ENCODE assay signal across 9 mouse cellular contexts in the genomic region with DNA sequence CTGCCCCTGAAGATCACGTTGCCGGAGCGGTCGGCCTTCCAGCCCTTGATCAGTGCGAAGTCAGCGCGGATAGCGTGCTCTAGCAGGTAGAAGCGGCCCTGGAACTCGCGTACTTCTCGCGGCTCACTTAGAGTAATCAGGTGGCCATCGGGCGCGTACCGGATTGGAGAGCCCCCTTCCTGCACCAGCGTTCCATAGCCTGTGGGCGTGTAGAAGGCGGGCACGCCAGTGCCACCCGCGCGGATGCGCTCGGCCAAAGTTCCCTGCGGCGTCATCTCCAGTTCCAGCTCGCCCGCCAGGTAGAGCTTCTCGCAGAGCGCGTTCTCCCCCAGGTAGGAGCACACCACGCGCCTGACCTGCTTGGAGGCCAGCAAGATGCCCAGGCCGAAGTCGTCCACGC. TPM values are rescaled to one million over a fixed set of nuclear protein-coding genes. Genes with fewer than 3 reads are reported as not detected.
DNase-seq lines count a peak whose midpoint lies in the region; ATAC-seq and TF ChIP-seq lines count a peak whose summit lies in the region.
"Not testable (repeated sequence)": the region's sequence is repeated elsewhere in the genome, so short reads cannot be mapped to it uniquely, and the experiment has no call there.
"Had no signal": no experiment of that assay in that cellular context is flagged by ENCODE, and none has a peak within 500 bp of the region (broad histone marks: within the 10 kb centered on the region; RNA-seq: fewer than 3 reads in every experiment).

No protein-coding gene starts in this region.

- H3K4me3 ChIP-seq in embryonic facial prominence, embryonic 13.5 days: peak overlapping the region; percentile 34
- peak overlapping the region; percentile 46 for H3K4me3 ChIP-seq in gastrocnemius, adult 2 months
- peak overlapping the region; percentile 20 for H3K4me3 ChIP-seq in hindbrain, embryonic 12.5 days
- H3K4me3 ChIP-seq in kidney, embryonic 16.5 days (ENCODE audit: low read length): peak overlapping the region; percentile 32
- H3K4me3 ChIP-seq in liver, embryonic 11.5 days (ENCODE audit: low read depth, low read length): peak overlapping the region; percentile 15; the same call in 1 of the 2 replicates
- H3K4me3 ChIP-seq in midbrain, embryonic 11.5 days (ENCODE audit: low read depth, low read length): not testable (repeated sequence)

- H3K27ac ChIP-seq in embryonic facial prominence, embryonic 13.5 days; gastrocnemius, adult 2 months; hindbrain, embryonic 12.5 days; kidney, embryonic 16.5 days (ENCODE audit: low read length); liver, embryonic 11.5 days (ENCODE audit: low read depth, low read length); midbrain, embryonic 11.5 days (ENCODE audit: low read depth, low read length): not testable (repeated sequence)

- peaks cover 30% of the 10 kb centered on the region for H3K27me3 ChIP-seq in embryonic facial prominence, embryonic 13.5 days
- H3K27me3 ChIP-seq in hindbrain, embryonic 12.5 days: peaks cover 27% of the 10 kb centered on the region
- not testable (repeated sequence) for H3K27me3 ChIP-seq in kidney, embryonic 16.5 days (ENCODE audit: insufficient read depth, low read length); midbrain, embryonic 11.5 days (ENCODE audit: control insufficient read depth, insufficient read depth, low read length)
- peaks cover 11% of the 10 kb centered on the region for H3K27me3 ChIP-seq in liver, embryonic 11.5 days (replicated peaks; ENCODE audit: control insufficient read depth, insufficient read depth, low read length)

- H3K9ac ChIP-seq in embryonic facial prominence, embryonic 13.5 days; hindbrain, embryonic 12.5 days; kidney, embryonic 16.5 days (replicated peaks; ENCODE audit: low read length); liver, embryonic 11.5 days (ENCODE audit: low read depth, low read length); midbrain, embryonic 11.5 days (ENCODE audit: low read length): not testable (repeated sequence)

- not testable (repeated sequence) for H3K36me3 ChIP-seq in embryonic facial prominence, embryonic 13.5 days; hindbrain, embryonic 12.5 days; kidney, embryonic 16.5 days (ENCODE audit: insufficient read depth, low read length); liver, embryonic 11.5 days (ENCODE audit: control insufficient read depth, insufficient read depth, low read length); midbrain, embryonic 11.5 days (ENCODE audit: control insufficient read depth, insufficient read depth, low read length)

- not testable (repeated sequence) for H3K9me3 ChIP-seq in embryonic facial prominence, embryonic 13.5 days; hindbrain, embryonic 12.5 days (replicated peaks); kidney, embryonic 16.5 days (ENCODE audit: low read length); liver, embryonic 11.5 days (ENCODE audit: control insufficient read depth, low read length); midbrain, embryonic 11.5 days (ENCODE audit: control insufficient read depth, low read length)

- WGBS in embryonic facial prominence, embryonic 13.5 days: 18% methylated on average over 33 of the region's 38 CpGs
- WGBS in hindbrain, embryonic 12.5 days: 27% methylated on average over 17 of the region's 38 CpGs
- WGBS in kidney, embryonic 16.5 days: 13% methylated on average over 25 of the region's 38 CpGs
- WGBS in liver, embryonic 11.5 days: 20% methylated on average over 30 of the region's 38 CpGs
- 16% methylated on average over 27 of the region's 38 CpGs for WGBS in midbrain, embryonic 11.5 days

- H3K4me1 ChIP-seq in embryonic facial prominence, embryonic 13.5 days; hindbrain, embryonic 12.5 days; kidney, embryonic 16.5 days (ENCODE audit: insufficient read depth, low read length); liver, embryonic 11.5 days (replicated peaks; ENCODE audit: control insufficient read depth, insufficient read depth, low read length); midbrain, embryonic 11.5 days (ENCODE audit: control insufficient read depth, insufficient read depth, low read length): not testable (repeated sequence)

- H3K4me2 ChIP-seq in embryonic facial prominence, embryonic 13.5 days: peak overlapping the region; percentile 60
- peak overlapping the region; percentile 45 for H3K4me2 ChIP-seq in hindbrain, embryonic 12.5 days (replicated peaks)
- H3K4me2 ChIP-seq in kidney, embryonic 16.5 days (replicated peaks; ENCODE audit: low read depth, low read length): peak overlapping the region; percentile 54
- H3K4me2 ChIP-seq in liver, embryonic 11.5 days: peak overlapping the region; percentile 51
- H3K4me2 ChIP-seq in midbrain, embryonic 11.5 days: not testable (repeated sequence)

- DNase-seq in gastrocnemius, adult 2 months; liver, embryonic 11.5 days (ENCODE audit: low spot score); midbrain, embryonic 11.5 days (ENCODE audit: low spot score, missing footprints): not testable (repeated sequence)
- peak; percentile 19 for DNase-seq in retina, postnatal 1 day

- intact Hi-C loops in gastrocnemius, adult 2 months (cut with DNase I): not testable (repeated sequence)

- not testable (repeated sequence) for TF ChIP-seq CTCF in gastrocnemius, adult 2 months (IDR thresholded peaks at IDR 0.05)

- ATAC-seq in embryonic facial prominence, embryonic 13.5 days (ENCODE audit: insufficient number of reproducible peaks, insufficient read depth, low FRiP score, low TSS enrichment, low read depth): peak; percentile 29; the same call in 1 of the 2 replicates
- peak; percentile 33; the same call in 1 of the 2 replicates for ATAC-seq in hindbrain, embryonic 12.5 days (ENCODE audit: low FRiP score)
- peak; percentile 62; the same call in 1 of the 2 replicates for ATAC-seq in kidney, embryonic 16.5 days (ENCODE audit: low FRiP score, low TSS enrichment)
- ATAC-seq in liver, embryonic 11.5 days (replicated peaks; ENCODE audit: low FRiP score): 0 out of 2 replicates have a peak, but pooled peaks have one; percentile 24
- ATAC-seq in midbrain, embryonic 11.5 days (ENCODE audit: low FRiP score): peak; percentile 27; the same call in 1 of the 2 replicates

RNA-seq across cellular contexts. Expression of a gene that starts 0.5 kb away (rescaled TPM):
- not detected in 2 replicates for polyA plus RNA-seq in embryonic facial prominence, embryonic 13.5 days (2015; fragmentation: Nextera tagmentation; extraction: Ambion mirVana)
- total RNA-seq in gastrocnemius, adult 2 months (2021): under 1 TPM in 1 of 2 experiments, not detected in 1; 0.33 TPM
- not detected in 2 replicates for polyA plus RNA-seq in hindbrain, embryonic 12.5 days (2016; fragmentation: Nextera tagmentation; extraction: Ambion mirVana)
- polyA plus RNA-seq in kidney, embryonic 16.5 days (2015; fragmentation: Nextera tagmentation; extraction: Ambion mirVana): 0.16 TPM in 1 of 2 replicates, not detected in the other
- polyA plus RNA-seq in liver, embryonic 11.5 days (2014; fragmentation: Nextera tagmentation; extraction: Ambion mirVana): 0.18 TPM in 1 of 2 replicates, not detected in the other
- polyA plus RNA-seq in midbrain, embryonic 11.5 days (2014; fragmentation: Nextera tagmentation; extraction: Ambion mirVana): not detected in 2 replicates
- total RNA-seq: adrenal gland, postnatal 36 days; heart, adult 8-10 months had no signal

RNA-seq across cellular contexts. Expression of a gene that starts 20.1 kb away (rescaled TPM):
- polyA plus RNA-seq in embryonic facial prominence, embryonic 13.5 days (2015; fragmentation: Nextera tagmentation; extraction: Ambion mirVana): 0.59 and 1.3 TPM in 2 replicates
- total RNA-seq in gastrocnemius, adult 2 months (2021): 1 to 10 TPM in 1 of 2 experiments, under 1 TPM in 1; 0.98 to 2.6 TPM
- polyA plus RNA-seq in hindbrain, embryonic 12.5 days (2016; fragmentation: Nextera tagmentation; extraction: Ambion mirVana): 0.36 TPM in 1 of 2 replicates, not detected in the other
- polyA plus RNA-seq in kidney, embryonic 16.5 days (2015; fragmentation: Nextera tagmentation; extraction: Ambion mirVana): 0.32 and 0.36 TPM in 2 replicates
- polyA plus RNA-seq in liver, embryonic 11.5 days (2014; fragmentation: Nextera tagmentation; extraction: Ambion mirVana): 0.42 and 0.63 TPM in 2 replicates
- 0.14 TPM in 1 of 2 replicates, not detected in the other for polyA plus RNA-seq in midbrain, embryonic 11.5 days (2014; fragmentation: Nextera tagmentation; extraction: Ambion mirVana)
- total RNA-seq: heart, adult 8-10 months had no signal
